Mouse (Mus musculus) cerebellum, adult 11-12 months (tissue): ENCODE measurements around the gene Rgma.

Source experiments
- DNase-seq: peaks from one replicate; pipeline ENCODE4 v3.0.0; 2022

Rgma gene

DNA sequence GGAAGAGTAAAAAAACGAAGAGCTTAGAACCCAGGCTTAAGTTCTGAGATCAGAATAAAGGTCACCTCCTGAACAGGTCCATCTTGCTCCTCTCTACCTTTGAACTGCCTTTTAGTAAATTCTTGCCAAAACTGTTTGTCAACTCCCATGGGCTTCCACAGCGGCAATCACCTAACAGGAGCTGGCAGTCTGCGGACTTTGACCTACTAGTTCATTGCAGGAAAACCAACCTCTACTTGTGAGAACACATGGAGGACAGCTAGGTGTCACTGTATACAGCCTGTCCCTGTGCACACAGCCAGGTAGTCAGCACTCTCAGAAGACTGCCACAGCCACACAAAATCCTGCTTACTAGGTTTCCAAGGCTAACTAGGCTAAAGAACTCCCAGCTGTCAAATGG is 66.5 kb downstream of the Rgma start:
- DNase-seq = no peak

DNA sequence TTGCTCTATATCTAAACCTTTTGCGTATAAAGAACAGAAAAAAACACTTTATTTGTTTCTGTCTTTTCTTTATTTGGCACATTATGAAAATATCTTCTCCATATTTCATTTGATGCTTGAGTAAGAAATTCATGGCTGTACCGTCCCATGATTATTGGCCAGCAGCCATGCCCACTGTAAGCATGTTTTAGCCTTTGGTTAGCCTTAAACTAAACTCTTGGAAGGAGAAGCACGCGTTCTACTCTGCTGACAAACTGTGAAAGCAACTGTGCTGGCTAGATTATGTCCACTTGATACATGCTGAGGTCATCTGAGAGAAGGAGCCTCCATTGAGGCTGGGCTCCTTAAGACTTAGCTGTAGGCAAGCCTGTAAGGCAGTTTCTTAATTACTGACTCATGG is 66.9 kb downstream of the Rgma start:
- no peak for DNase-seq

GRCm38 (mm10) chr7:73451594-73451993 is 76.3 kb downstream of the Rgma start:
- no peak for DNase-seq

- DNase-seq = no peak
These were observed 77.0 kb downstream of the Rgma start for GRCm38 (mm10) chr7:73452187-73452808.

DNA sequence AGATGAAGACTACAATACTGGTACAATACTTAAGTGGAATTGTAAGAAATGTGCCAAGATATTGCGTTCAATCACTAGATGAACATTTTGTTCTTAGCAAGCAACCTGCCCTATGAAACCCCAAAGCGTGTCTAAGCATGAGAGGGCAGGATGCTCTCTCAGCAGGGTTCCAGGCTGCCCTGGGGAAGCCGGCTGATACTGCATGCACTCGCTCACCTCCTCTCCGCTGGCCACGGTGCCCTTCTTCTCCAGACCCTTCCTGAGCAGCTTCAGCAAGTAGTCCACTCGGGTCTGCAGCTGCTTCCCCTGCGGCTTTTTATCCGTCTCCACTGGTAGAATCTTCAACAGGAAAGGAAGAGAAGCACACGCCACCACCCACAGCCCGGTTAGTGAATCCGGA is 78.8 kb downstream of the Rgma start:
- DNase-seq = peak; percentile 50

DNA sequence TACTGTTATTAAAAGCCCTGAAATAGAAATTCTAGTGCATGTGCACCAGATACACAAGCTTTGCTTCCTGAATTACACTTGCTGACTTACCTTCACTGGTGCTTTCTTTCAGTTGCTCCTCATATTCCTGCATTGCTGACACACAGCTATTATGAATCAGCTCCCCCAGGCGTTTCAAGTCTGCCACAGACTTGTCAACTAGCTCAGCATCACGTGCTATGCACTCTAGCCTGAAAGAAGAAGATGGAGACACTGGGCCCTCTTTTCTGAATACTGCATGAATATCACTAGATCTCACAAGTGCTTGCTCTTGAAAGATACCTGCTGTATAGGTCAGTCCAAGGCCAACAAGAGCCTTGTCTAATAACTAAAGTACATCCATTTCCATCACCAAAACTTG is 88.2 kb downstream of the Rgma start:
- no peak for DNase-seq

- no peak for DNase-seq
These were observed 92.4 kb downstream of the Rgma start for GRCm38 (mm10) chr7:73467741-73468140.
